Mouse (Mus musculus): ENCODE results near the gene Smg1. TPM values are rescaled to one million over a fixed set of nuclear protein-coding genes. Genes with fewer than 3 reads are reported as not detected.

Gene Smg1
- polyA plus RNA-seq, 1 experiment from 2014 or later, result 10.8 TPM

DNA sequence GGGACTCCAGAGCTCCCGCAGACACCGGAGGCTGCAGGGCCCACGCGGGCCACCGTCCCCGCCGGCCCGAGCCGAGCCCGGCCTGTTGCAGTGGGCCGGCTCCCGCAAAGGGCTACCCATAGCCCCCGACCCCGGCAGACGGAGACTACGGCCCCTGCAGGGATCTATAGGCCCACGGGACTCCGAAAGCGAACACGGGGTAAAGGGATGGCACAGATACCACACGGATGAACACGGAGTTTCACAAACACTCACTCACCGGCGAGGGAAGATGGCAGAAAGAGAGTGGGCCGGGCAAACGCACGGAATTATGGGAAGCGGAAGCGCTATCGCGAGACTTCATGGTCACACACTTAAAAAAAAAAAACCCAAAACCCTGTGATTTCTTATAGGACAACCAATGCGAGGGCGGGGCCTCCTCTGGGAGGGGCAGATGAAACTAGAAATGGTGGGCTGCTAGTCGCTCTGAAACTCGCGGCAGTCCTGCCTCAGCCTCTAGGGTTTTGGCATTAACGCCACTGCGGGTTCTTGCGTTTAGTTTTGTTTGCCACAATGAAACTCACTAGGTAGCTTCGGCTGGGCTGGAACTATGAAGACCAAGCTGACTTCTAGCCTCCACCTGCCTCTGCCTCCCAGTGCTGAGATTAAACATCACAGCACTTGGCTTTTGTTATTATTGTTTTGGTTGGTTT lies 127.4 kb downstream of the Smg1 start, which contains the start of gene Rps15a:
TSS of gene Rps15a (minus strand) at position 312 of the 692 bp plus-strand sequence.
- H3K4me1 ChIP-seq, result peaks cover 74% of the 10 kb centered on the region
- peak within 1 kb of the TSS; percentile 99 for H3K4me3 ChIP-seq
- peak within 1 kb of the TSS; percentile 91 for H3K27ac ChIP-seq
- no peaks in the 10 kb centered on the region for H3K27me3 ChIP-seq (replicated peaks)
- peak; percentile 81 for ATAC-seq
- peak within 1 kb of the TSS; percentile 87 for H3K4me2 ChIP-seq
- whole genome bisulfite sequencing (ENCODE audit: insufficient replicate concordance), result under 1% methylated on average over 40 of the region's 40 CpGs
- H3K9ac ChIP-seq, result peak within 1 kb of the TSS; percentile 98
- H3K36me3 ChIP-seq, result peaks cover 75% of the 10 kb centered on the region
- no peaks in the 10 kb centered on the region for H3K9me3 ChIP-seq (replicated peaks)

DNA sequence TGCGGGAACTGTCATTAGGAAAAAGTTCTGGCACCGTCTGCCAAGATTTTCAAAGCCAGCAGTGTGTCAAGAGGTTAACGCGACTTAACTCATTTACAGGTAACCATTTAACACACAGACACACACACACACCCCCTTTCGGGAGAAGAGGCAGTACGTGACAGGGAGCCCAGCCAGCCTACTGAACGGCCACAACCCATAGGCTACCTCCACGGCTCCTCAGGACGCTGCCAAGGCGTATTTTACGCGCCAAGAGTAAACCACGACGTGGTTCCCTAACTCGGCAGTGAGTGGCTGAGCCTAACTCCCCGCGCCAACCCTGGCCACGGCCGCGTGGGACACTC lies 128.0 kb downstream of the Smg1 start:
- peak overlapping the region; percentile 87 for H3K4me2 ChIP-seq
- H3K27me3 ChIP-seq (replicated peaks), result no peaks in the 10 kb centered on the region
- H3K27ac ChIP-seq, result peak overlapping the region; percentile 91
- peaks cover 75% of the 10 kb centered on the region for H3K36me3 ChIP-seq
- H3K4me3 ChIP-seq, result peak overlapping the region; percentile 99
- ATAC-seq, result peak; percentile 38
- WGBS (ENCODE audit: insufficient replicate concordance), result under 1% methylated on average over 20 of the region's 20 CpGs
- peak overlapping the region; percentile 98 for H3K9ac ChIP-seq
- no peaks in the 10 kb centered on the region for H3K9me3 ChIP-seq (replicated peaks)
- H3K4me1 ChIP-seq, result peaks cover 78% of the 10 kb centered on the region

DNA sequence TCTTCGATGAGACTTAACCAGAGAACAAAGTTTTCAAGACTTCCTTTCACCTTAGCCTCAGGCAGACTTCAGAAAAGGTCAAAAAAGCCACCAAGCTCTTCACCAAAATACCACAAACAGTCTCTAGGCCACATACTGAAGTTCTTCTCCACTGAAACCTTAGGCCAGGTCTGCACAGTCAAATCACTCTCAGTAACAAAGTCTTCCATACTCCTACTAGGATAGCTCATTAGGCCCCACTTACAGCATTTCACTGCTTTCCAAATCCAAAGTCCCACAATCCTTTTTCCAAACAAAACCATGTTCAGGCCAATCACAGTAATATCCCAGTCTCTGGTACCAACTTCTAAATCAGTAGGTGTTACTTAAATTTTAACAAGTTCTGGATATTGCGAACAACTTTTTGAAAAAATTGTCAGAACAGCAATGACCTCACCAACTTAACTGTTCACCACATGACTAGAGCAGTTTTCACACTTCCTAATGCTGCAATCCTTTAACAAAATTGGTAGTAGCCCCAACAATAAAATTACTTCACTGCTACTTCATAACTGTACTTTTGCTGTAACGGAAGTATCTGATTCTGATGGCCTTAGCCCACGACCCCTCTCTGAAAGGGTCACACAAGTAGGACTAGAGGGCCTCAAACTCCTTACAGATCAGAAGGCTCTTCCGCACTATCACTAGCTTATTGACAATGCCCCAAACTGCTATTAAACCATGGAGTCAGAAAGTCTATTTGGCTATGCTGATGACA lies 129.8 kb downstream of the Smg1 start:
- Histone ChIP-seq H3K4me3 (peak overlapping the region; percentile 99), H3K9ac (peak overlapping the region; percentile 98), H3K4me2 (peak overlapping the region; percentile 87), H3K27ac (peak overlapping the region; percentile 46; the same call in 1 of the 2 replicates), H3K4me1 (peaks cover 79% of the 10 kb centered on the region), H3K27me3 (replicated peaks) (no peaks in the 10 kb centered on the region), H3K36me3 (peaks cover 75% of the 10 kb centered on the region), H3K9me3 (replicated peaks) (no peaks in the 10 kb centered on the region)
- no peak for ATAC-seq
- 40% methylated on average over 5 of the region's 5 CpGs for WGBS (ENCODE audit: insufficient replicate concordance)

DNA sequence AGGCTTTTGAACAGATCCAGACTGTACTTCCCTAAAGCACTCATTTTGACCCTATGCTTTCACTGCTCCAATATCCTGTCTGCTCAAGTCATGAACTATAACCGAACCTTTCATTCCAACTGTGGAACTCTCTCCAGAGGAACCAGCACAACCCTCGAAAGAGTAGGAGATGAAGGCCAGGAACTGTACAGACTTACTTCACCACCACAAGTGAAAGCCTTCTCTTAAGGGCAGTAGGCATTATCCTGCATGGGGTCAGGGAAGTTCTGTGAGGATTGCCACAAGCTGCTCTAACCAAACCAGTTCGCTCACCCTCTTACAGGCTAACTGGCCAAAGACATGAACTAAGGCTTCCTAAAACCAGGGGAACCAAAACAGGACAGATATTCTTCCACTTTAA lies 132.3 kb downstream of the Smg1 start:
- Histone ChIP-seq H3K4me1 (peaks cover 84% of the 10 kb centered on the region), H3K4me3 (peak overlapping the region; percentile 99), H3K4me2 (peak overlapping the region; percentile 87), H3K27ac (0 out of 2 replicates have a peak overlapping the region, but pooled peaks have one; percentile 5), H3K9me3 (replicated peaks) (no peaks in the 10 kb centered on the region), H3K36me3 (peaks cover 89% of the 10 kb centered on the region), H3K9ac (peak overlapping the region; percentile 6), H3K27me3 (replicated peaks) (no peaks in the 10 kb centered on the region)
- WGBS (ENCODE audit: insufficient replicate concordance), result 65% methylated on average over 3 of the region's 3 CpGs
- no peak for ATAC-seq

DNA sequence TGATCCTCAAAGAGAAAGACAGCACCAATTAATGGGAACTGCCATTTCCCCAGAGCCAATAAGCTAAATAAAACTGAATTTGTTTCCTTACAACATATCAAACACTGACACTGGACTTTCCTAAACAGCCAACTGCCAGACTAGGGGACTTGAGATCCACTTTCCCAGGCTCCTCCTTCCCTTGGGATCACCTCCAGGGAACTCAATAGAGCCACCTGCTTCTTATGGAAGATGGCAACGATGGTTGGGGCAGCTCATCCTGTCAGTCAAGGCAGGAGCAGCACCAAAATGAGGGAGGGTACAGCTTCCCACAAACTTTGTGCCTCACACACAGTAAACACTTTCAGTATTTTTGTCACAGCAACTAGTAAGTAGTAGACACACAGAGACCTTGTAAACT lies 135.8 kb downstream of the Smg1 start:
- no peak for ATAC-seq
- 68% methylated on average over 1 of the region's 1 CpGs for WGBS (ENCODE audit: insufficient replicate concordance)
- Histone ChIP-seq H3K4me2 (no peak overlapping the region), H3K4me3 (no peak overlapping the region), H3K36me3 (peaks cover 90% of the 10 kb centered on the region), H3K27me3 (replicated peaks) (no peaks in the 10 kb centered on the region), H3K9me3 (replicated peaks) (no peaks in the 10 kb centered on the region), H3K27ac (peak overlapping the region; percentile 46; the same call in 1 of the 2 replicates), H3K4me1 (peaks cover 98% of the 10 kb centered on the region), H3K9ac (no peak overlapping the region)

DNA sequence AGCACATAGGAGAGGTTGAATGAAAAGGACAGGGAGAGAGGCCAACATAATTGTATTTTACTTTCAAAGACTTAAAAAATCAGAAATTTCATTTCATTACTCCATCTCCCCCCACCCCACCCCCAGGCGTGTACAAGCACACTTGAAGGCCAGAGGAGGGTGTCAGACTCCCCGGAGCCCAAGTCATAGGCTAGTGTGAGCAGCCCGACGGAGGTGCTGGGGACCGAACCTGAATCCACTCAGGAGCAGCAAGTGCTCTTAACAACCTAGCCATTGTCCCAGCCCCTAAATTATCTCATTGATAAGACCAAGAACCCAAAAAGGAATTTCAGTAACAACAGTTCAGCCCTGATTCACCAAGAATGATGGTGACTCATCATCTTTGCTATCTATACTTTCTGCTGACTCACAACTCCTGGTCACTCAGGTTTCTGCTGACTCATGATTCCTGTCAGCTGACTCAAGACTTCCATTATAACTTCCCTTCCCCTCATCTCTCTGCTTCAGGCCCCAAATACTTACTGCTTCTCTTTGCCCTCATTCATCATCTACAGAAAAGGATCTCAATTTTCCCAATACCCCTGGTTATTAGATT lies 138.9 kb downstream of the Smg1 start:
- 45% methylated on average over 5 of the region's 5 CpGs for WGBS (ENCODE audit: insufficient replicate concordance)
- H3K36me3 ChIP-seq, result peaks cover 59% of the 10 kb centered on the region
- H3K9me3 ChIP-seq (replicated peaks), result no peaks in the 10 kb centered on the region
- H3K27me3 ChIP-seq (replicated peaks), result no peaks in the 10 kb centered on the region
- no peak overlapping the region for H3K4me3 ChIP-seq
- H3K27ac ChIP-seq, result peak overlapping the region; percentile 83
- peak; percentile 52 for ATAC-seq
- H3K9ac ChIP-seq, result no peak overlapping the region
- peak overlapping the region; percentile 31 for H3K4me2 ChIP-seq
- H3K4me1 ChIP-seq, result peaks cover 68% of the 10 kb centered on the region

DNA sequence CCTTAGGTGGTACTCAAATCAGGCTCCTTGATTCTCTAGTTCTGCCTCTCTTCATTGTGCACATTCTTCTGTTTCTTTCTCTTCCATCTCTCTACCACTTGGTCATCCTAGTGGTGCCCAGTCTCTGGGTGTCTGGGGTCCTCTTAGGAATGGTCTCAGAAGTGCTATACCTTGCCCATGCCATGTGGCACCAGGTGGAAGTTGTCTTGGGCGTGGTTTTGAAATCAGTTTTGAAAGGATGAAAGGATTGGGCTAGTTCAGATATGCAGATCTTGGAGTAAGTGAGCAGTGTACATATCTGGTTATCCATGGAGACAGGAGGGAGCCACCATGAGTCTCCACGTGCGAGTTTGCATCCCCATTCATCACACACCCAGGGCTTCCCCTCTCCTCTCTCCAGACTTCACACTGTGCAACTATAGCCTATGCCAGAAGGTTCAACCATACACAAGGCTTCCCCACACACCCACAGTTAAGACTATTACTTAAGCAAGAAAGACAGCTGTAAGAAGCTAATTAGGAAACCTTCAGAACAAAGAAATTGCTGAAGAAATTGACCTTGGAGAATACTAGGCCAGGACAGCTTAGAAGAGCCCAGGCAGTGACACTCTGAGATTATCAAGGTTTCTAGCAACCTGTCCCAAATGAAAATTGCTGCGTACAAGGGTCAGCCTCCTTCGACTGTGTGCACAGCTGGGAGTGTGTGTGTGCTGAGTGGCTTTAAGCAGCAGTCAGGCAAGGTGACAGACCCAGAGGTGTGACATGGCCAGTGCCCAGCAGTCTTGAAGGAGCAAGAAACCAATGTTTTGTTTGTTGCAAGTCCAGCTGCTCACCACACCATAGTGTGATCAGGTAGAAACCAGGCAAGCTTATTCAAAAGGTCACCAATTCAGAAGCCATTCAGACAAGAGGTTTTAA lies 139.7 kb downstream of the Smg1 start:
- no peak overlapping the region for H3K4me3 ChIP-seq
- H3K9me3 ChIP-seq (replicated peaks), result no peaks in the 10 kb centered on the region
- peaks cover 60% of the 10 kb centered on the region for H3K4me1 ChIP-seq
- 38% methylated on average over 5 of the region's 5 CpGs for WGBS (ENCODE audit: insufficient replicate concordance)
- H3K36me3 ChIP-seq, result peaks cover 51% of the 10 kb centered on the region
- no peak overlapping the region for H3K4me2 ChIP-seq
- no peak overlapping the region for H3K9ac ChIP-seq
- peak overlapping the region; percentile 78; the same call in 1 of the 2 replicates for H3K27ac ChIP-seq
- H3K27me3 ChIP-seq (replicated peaks), result no peaks in the 10 kb centered on the region
- peak; percentile 48 for ATAC-seq

DNA sequence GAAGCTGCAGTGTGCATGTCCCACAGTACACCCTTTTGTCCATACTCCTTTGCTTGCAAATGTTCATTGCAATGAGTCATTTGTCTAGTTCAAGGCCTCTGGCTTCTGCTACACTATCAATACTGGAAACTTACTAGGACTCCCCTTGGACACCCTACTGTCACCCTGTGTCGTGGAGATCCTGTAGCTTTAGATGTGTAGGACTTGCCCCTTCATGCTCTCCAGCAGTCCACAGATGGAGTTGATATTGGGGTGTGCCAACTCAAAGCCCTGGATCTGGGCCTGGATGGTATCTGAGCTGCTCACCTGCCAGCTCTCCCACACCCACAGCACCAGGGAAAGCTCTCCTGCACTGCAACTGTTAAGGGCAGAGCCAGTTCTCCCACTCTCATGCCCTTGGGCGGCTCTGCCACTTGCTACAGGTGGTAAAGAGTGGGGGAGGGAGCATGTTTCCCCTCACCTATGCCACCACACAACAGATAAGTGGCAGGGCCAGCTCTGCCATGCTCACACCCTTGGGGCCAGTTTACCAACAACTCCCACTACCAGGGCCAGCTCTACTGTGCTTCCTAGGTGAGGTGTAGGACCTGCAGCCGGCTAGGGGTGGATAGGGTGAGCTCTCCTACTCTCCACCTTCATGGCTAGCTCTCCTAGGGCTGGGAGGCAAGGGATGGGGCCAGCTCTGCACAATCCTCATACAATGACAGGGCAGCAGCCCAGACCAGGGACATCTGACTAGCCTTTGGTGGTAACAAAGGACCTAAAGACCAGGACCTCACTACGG lies 140.6 kb downstream of the Smg1 start:
- H3K27me3 ChIP-seq (replicated peaks), result no peaks in the 10 kb centered on the region
- peaks cover 59% of the 10 kb centered on the region for H3K4me1 ChIP-seq
- WGBS (ENCODE audit: insufficient replicate concordance), result 34% methylated on average over 4 of the region's 4 CpGs
- H3K4me2 ChIP-seq, result no peak overlapping the region
- H3K9me3 ChIP-seq (replicated peaks), result no peaks in the 10 kb centered on the region
- peaks cover 42% of the 10 kb centered on the region for H3K36me3 ChIP-seq
- no peak overlapping the region for H3K9ac ChIP-seq
- H3K27ac ChIP-seq, result peak overlapping the region; percentile 78
- no peak overlapping the region for H3K4me3 ChIP-seq
- ATAC-seq, result peak; percentile 51

DNA sequence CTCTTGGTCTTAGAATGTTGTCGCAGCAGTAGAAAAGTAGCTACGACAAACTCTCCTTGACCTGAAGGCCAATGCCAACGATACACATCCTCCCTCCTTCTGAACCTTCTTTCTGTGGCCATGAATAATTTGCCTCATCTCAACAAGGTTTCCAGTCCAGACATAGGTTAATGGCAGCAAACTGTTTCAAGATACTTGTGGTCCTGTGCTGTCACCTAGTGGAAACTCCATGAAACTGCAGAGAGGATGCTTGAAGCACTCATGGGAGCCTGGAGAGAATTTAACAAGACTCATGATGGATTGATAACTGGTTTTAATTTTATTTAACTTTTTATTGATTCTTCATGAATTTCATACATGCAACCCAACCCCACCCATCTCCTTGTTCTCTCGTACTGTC lies 141.2 kb downstream of the Smg1 start:
- H3K9ac ChIP-seq, result no peak overlapping the region
- H3K4me1 ChIP-seq, result peaks cover 60% of the 10 kb centered on the region
- no peak overlapping the region for H3K4me3 ChIP-seq
- H3K4me2 ChIP-seq, result no peak overlapping the region
- 38% methylated on average over 4 of the region's 4 CpGs for WGBS (ENCODE audit: insufficient replicate concordance)
- ATAC-seq, result no peak
- H3K27me3 ChIP-seq (replicated peaks), result no peaks in the 10 kb centered on the region
- peaks cover 36% of the 10 kb centered on the region for H3K36me3 ChIP-seq
- H3K9me3 ChIP-seq (replicated peaks), result no peaks in the 10 kb centered on the region
- H3K27ac ChIP-seq, result no peak overlapping the region

DNA sequence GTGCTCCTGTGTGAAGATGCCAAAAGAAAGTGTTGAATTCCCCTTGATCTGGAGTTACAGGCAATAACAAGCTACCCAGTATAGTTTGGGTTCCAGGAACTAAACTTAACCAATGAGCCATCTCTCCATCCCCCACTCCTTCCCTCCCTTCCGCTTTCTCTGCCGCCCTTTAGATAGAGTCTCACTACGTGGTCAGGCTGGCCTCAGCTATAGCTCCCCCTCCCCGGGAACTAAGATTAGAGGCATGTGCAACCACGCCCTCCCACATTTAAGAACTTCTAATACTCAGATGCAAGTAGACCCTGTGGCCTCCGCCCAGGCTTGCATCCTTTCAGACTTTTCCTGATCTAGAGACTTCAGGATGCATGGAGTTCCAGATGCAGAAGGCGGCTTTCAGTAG lies 145.9 kb downstream of the Smg1 start:
- Histone ChIP-seq H3K4me2 (no peak overlapping the region), H3K27ac (no peak overlapping the region), H3K4me3 (no peak overlapping the region), H3K36me3 (no peaks in the 10 kb centered on the region), H3K9ac (no peak overlapping the region), H3K27me3 (replicated peaks) (no peaks in the 10 kb centered on the region), H3K9me3 (replicated peaks) (no peaks in the 10 kb centered on the region), H3K4me1 (peaks cover 17% of the 10 kb centered on the region)
- ATAC-seq, result peak; percentile 72
- 22% methylated on average over 7 of the region's 7 CpGs for WGBS (ENCODE audit: insufficient replicate concordance)
